ENCODE assay signal across 35 mouse cellular contexts in genomic region chr1:72587532-72587931, GRCm38 (mm10). TPM values are rescaled to one million over a fixed set of nuclear protein-coding genes. Genes with fewer than 3 reads are reported as not detected.
"Had no signal": no experiment of that assay in that cellular context is flagged by ENCODE, and none has a peak within 500 bp of the region (broad histone marks: within the 10 kb centered on the region; RNA-seq: fewer than 3 reads in every experiment).

No protein-coding gene starts in this region.

- H3K27ac ChIP-seq: limb, embryonic 10.5 days; limb, embryonic 12.5 days; limb, embryonic 13.5 days; limb, embryonic 15.5 days; liver, embryonic 12.5 days; liver, embryonic 13.5 days; liver, embryonic 14.5 days; liver, embryonic 15.5 days; lung, embryonic 15.5 days; macrophage; midbrain, embryonic 10.5 days; midbrain, embryonic 12.5 days; midbrain, embryonic 13.5 days; midbrain, embryonic 15.5 days had no signal

- H3K4me2 ChIP-seq: limb, embryonic 12.5 days; limb, embryonic 13.5 days; limb, embryonic 15.5 days; liver, embryonic 11.5 days; liver, embryonic 12.5 days; liver, embryonic 13.5 days; liver, embryonic 15.5 days; lung, embryonic 14.5 days; lung, embryonic 15.5 days; midbrain, embryonic 11.5 days; midbrain, embryonic 12.5 days; midbrain, embryonic 13.5 days; midbrain, embryonic 15.5 days had no signal

- DNase-seq: left cerebral cortex, postnatal 4 days; liver; liver, embryonic 13.5 days; liver, postnatal 0 days; lung, adult 18-20 months; lung, adult 2 months; lung, embryonic 14.5 days; lung, postnatal 10 days; lung, postnatal 14 days; lung, postnatal 36 days; lung, postnatal 4 days; midbrain, embryonic 14.5 days had no signal

- H3K9ac ChIP-seq: limb, embryonic 12.5 days; limb, embryonic 13.5 days; limb, embryonic 15.5 days; liver, embryonic 12.5 days; liver, embryonic 13.5 days; liver, embryonic 14.5 days; liver, embryonic 15.5 days; liver, postnatal 0 days; lung, embryonic 14.5 days; lung, embryonic 15.5 days; midbrain, embryonic 12.5 days; midbrain, embryonic 13.5 days; midbrain, embryonic 15.5 days had no signal

- H3K27me3 ChIP-seq: limb, embryonic 12.5 days; limb, embryonic 13.5 days; limb, embryonic 15.5 days; liver, embryonic 12.5 days; liver, embryonic 13.5 days; liver, embryonic 15.5 days; lung, embryonic 15.5 days; megakaryocyte, embryonic 14.5 days; midbrain, embryonic 12.5 days; midbrain, embryonic 13.5 days; midbrain, embryonic 15.5 days had no signal

- H3K4me3 ChIP-seq: limb, embryonic 10.5 days; limb, embryonic 12.5 days; limb, embryonic 13.5 days; limb, embryonic 15.5 days; liver, embryonic 12.5 days; liver, embryonic 13.5 days; liver, embryonic 15.5 days; lung, embryonic 15.5 days; megakaryocyte, embryonic 14.5 days; midbrain, embryonic 10.5 days; midbrain, embryonic 12.5 days; midbrain, embryonic 13.5 days; midbrain, embryonic 15.5 days; myocyte had no signal

- H3K9me3 ChIP-seq: limb, embryonic 10.5 days; limb, embryonic 12.5 days; limb, embryonic 13.5 days; limb, embryonic 15.5 days; liver, embryonic 12.5 days; liver, embryonic 13.5 days; liver, embryonic 15.5 days; lung, embryonic 15.5 days; megakaryocyte, embryonic 14.5 days; midbrain, embryonic 10.5 days; midbrain, embryonic 12.5 days; midbrain, embryonic 13.5 days; midbrain, embryonic 15.5 days had no signal

RNA-seq across cellular contexts. Expression of gene March4, which starts 50.8 kb away (rescaled TPM):
- total RNA-seq: liver, adult 2 months; megakaryocyte, adult 5-6 weeks; megakaryocyte-erythroid progenitor cell, adult 5-6 weeks; monocyte, adult 5-6 weeks had no signal
- polyA plus RNA-seq: limb, embryonic 10.5 days; limb, embryonic 11.5 days; limb, embryonic 12.5 days; limb, embryonic 13.5 days; limb, embryonic 15.5 days; liver, adult 2 months; liver, embryonic 11.5 days; liver, embryonic 12.5 days; liver, embryonic 13.5 days; liver, embryonic 14.5 days; liver, embryonic 15.5 days; liver, embryonic 16.5 days; liver, postnatal 0 days; lung, embryonic 14.5 days; macrophage had no signal
